Comparison of ENCODE assay signal across 16 mouse cellular contexts in genomic region chr3:152559295-152559694, GRCm38 (mm10).
"Had no signal": no experiment of that assay in that cellular context is flagged by ENCODE, and none has a peak within 500 bp of the region (broad histone marks: within the 10 kb centered on the region; RNA-seq: fewer than 3 reads in every experiment).

No protein-coding gene starts in this region.

- H3K27ac ChIP-seq: limb, embryonic 15.5 days; midbrain, embryonic 15.5 days; neural tube, embryonic 12.5 days had no signal

- H3K27me3 ChIP-seq: limb, embryonic 15.5 days; midbrain, embryonic 15.5 days; neural tube, embryonic 12.5 days had no signal

- DNase-seq: kidney, adult 2 months; kidney, postnatal 36 days; layer of hippocampus, adult 9-11 months; layer of hippocampus, postnatal 36 days; lung, embryonic 14.5 days; lung, postnatal 10 days; lung, postnatal 4 days; retina, postnatal 1 day; right cerebral cortex, postnatal 4 days; spleen, adult 18-20 months; thymus, adult 18-20 months; thymus, postnatal 14 days had no signal

- H3K36me3 ChIP-seq: limb, embryonic 15.5 days; midbrain, embryonic 15.5 days; neural tube, embryonic 12.5 days had no signal

- H3K4me2 ChIP-seq: limb, embryonic 15.5 days; lung, embryonic 14.5 days; midbrain, embryonic 11.5 days; midbrain, embryonic 15.5 days; neural tube, embryonic 12.5 days had no signal

- H3K9me3 ChIP-seq: limb, embryonic 15.5 days; midbrain, embryonic 15.5 days; neural tube, embryonic 12.5 days had no signal

- ATAC-seq: midbrain, embryonic 15.5 days had no signal

- H3K4me3 ChIP-seq: limb, embryonic 15.5 days; midbrain, embryonic 15.5 days; neural tube, embryonic 12.5 days had no signal

- H3K9ac ChIP-seq: limb, embryonic 15.5 days; lung, embryonic 14.5 days; midbrain, embryonic 15.5 days; neural tube, embryonic 12.5 days had no signal

- H3K4me1 ChIP-seq: limb, embryonic 15.5 days; midbrain, embryonic 15.5 days; neural tube, embryonic 12.5 days had no signal
